Mouse (Mus musculus) limb, embryonic 14.5 days (tissue): ENCODE results near the gene Wdr43. TPM values are rescaled to one million over a fixed set of nuclear protein-coding genes. Genes with fewer than 3 reads are reported as not detected.

ENCODE experiments used
- ATAC-seq: fragments of 200-750 bp; cut with Nextera tagmentation; 2 replicates; pipeline ENCODE4 v1.8.0; 2017; ENCODE audit warnings: low read depth, moderate number of reproducible peaks, moderate TSS enrichment; ENCODE audit not compliant: low FRiP score
- DNase-seq: peaks from one replicate; pipeline ENCODE4 v3.0.0-alpha.2; 2015; ENCODE audit warnings: low spot score
- H3K27ac ChIP-seq: fragments of 300-500 bp; sonication (generic); replicated peaks from 2 replicates; pipeline ENCODE4 v1.5.1; 2014; ENCODE audit warnings: low read depth, mild to moderate bottlenecking, low read length, moderate library complexity, mixed read lengths
- H3K27me3 ChIP-seq: fragments of 300-500 bp; sonication (generic); 2 replicates; pipeline ENCODE4 v1.6.1; 2014; ENCODE audit warnings: low read length, mixed read lengths; ENCODE audit not compliant: control insufficient read depth, insufficient read depth
- H3K36me3 ChIP-seq: fragments of 300-500 bp; sonication (generic); 2 replicates; pipeline ENCODE4 v1.6.1; 2014; ENCODE audit warnings: mild to moderate bottlenecking, low read length, moderate library complexity, mixed read lengths; ENCODE audit not compliant: control insufficient read depth, insufficient read depth
- H3K4me1 ChIP-seq: fragments of 300-500 bp; sonication (generic); 2 replicates; pipeline ENCODE4 v1.6.1; 2014; ENCODE audit warnings: antibody characterized with exemption, low read length, mixed read lengths; ENCODE audit not compliant: control insufficient read depth, insufficient read depth
- H3K4me2 ChIP-seq: fragments of 300-500 bp; sonication (generic); replicated peaks from 2 replicates; pipeline ENCODE4 v1.6.1; 2014; ENCODE audit warnings: low read depth, mild to moderate bottlenecking, low read length, moderate library complexity; ENCODE audit not compliant: severe bottlenecking
- H3K4me3 ChIP-seq: fragments of 300-500 bp; sonication (generic); replicated peaks from 2 replicates; pipeline ENCODE4 v1.5.1; 2014; ENCODE audit warnings: low read length
- H3K9ac ChIP-seq: fragments of 300-500 bp; sonication (generic); 2 replicates; pipeline ENCODE4 v1.6.1; 2014; ENCODE audit warnings: mild to moderate bottlenecking, low read depth, low read length, moderate library complexity; ENCODE audit not compliant: severe bottlenecking
- H3K9me3 ChIP-seq: fragments of 300-500 bp; sonication (generic); 2 replicates; pipeline ENCODE4 v1.6.1; 2016; ENCODE audit warnings: low read length; ENCODE audit not compliant: control insufficient read depth
- POLR2A ChIP-seq: fragments of 200-500 bp; IDR thresholded peaks from 2 replicates; pipeline ENCODE4 v1.8.0; 2012; ENCODE audit warnings: inconsistent platforms, mild to moderate bottlenecking, moderate library complexity, borderline replicate concordance; ENCODE audit not compliant: insufficient read depth, insufficient read length; ENCODE audit errors: extremely low read depth
- WGBS: fragments of 180-500 bp; shearing (Covaris S2); extraction: QIAGEN DNeasy Blood & Tissue Kit; methylation state at CpG from one replicate; pipeline ENCODE4 v1.1.7; 2014; 5-methylcytosine and 5-hydroxymethylcytosine counted together
- polyA plus RNA-seq, 2 experiments: library from polyadenylated mRNA; depleted of rRNA in 1 of 2; stranded (reverse) in 1 of 2; unstranded in 1 of 2; fragments of >200 nt; fragmentation: Nextera tagmentation in 1 of 2; extraction: Ambion mirVana in 1 of 2; gene quantifications; 2 replicates each; pipeline versions ENCODE4 v1.2.1 to v1.2.3; 2012 to 2014

Gene Wdr43
- polyA plus RNA-seq, 2 experiments = 57.0 to 78.8 TPM

- 76% methylated on average over 4 of the region's 4 CpGs for WGBS
- H3K36me3 ChIP-seq = no peaks in the 10 kb centered on the region
- DNase-seq = no peak
- no peak overlapping the region for H3K9ac ChIP-seq
- H3K27me3 ChIP-seq = no peaks in the 10 kb centered on the region
- no peaks in the 10 kb centered on the region for H3K4me1 ChIP-seq
- no peak overlapping the region for H3K4me2 ChIP-seq
- no peak for ATAC-seq
- H3K9me3 ChIP-seq = no peaks in the 10 kb centered on the region
- no peak overlapping the region for H3K4me3 ChIP-seq
- no peak overlapping the region for H3K27ac ChIP-seq
- no peak for TF ChIP-seq POLR2A
Observed at GRCm38 (mm10) chr17:71707715-71708114, 92.0 kb downstream of the Wdr43 start.

Other genes starting within 250 kb of the Wdr43 start
- 1.1 and 1.9 TPM in 2 replicates for gene Gm4707, start 156.0 kb upstream of the Wdr43 start, polyA plus RNA-seq (2012; rRNA removed)
- gene Gm4707, start 156.0 kb upstream of the Wdr43 start, polyA plus RNA-seq (2014; fragmentation: Nextera tagmentation; extraction: Ambion mirVana) = 2.0 and 3.4 TPM in 2 replicates
- gene Smchd1, start 140.6 kb upstream of the Wdr43 start, polyA plus RNA-seq (2012; rRNA removed) = 32.8 and 42.7 TPM in 2 replicates
- gene Smchd1, start 140.6 kb upstream of the Wdr43 start, polyA plus RNA-seq (2014; fragmentation: Nextera tagmentation; extraction: Ambion mirVana) = 71.4 and 75.6 TPM in 2 replicates
- gene Ndc80, start 89.0 kb upstream of the Wdr43 start, polyA plus RNA-seq (2012; rRNA removed) = 9.8 and 18.9 TPM in 2 replicates
- 35.8 and 37.3 TPM in 2 replicates for gene Ndc80, start 89.0 kb upstream of the Wdr43 start, polyA plus RNA-seq (2014; fragmentation: Nextera tagmentation; extraction: Ambion mirVana)
- 0.79 and 1.0 TPM in 2 replicates for gene Spdya, start 63.8 kb upstream of the Wdr43 start, polyA plus RNA-seq (2012; rRNA removed)
- gene Spdya, start 63.8 kb upstream of the Wdr43 start, polyA plus RNA-seq (2014; fragmentation: Nextera tagmentation; extraction: Ambion mirVana) = 1.3 and 1.5 TPM in 2 replicates
- gene Togaram2, start 57.4 kb downstream of the Wdr43 start, polyA plus RNA-seq (2012; rRNA removed) = 0.24 and 0.26 TPM in 2 replicates
- 0.08 TPM in 2 replicates for gene Togaram2, start 57.4 kb downstream of the Wdr43 start, polyA plus RNA-seq (2014; fragmentation: Nextera tagmentation; extraction: Ambion mirVana)
- 0.01 TPM in 1 of 2 replicates, not detected in the other for gene Pcare, start 137.0 kb downstream of the Wdr43 start, polyA plus RNA-seq (2012; rRNA removed)
- gene Pcare, start 137.0 kb downstream of the Wdr43 start, polyA plus RNA-seq (2014; fragmentation: Nextera tagmentation; extraction: Ambion mirVana) = 0.06 TPM in 1 of 2 replicates, not detected in the other
- 12.2 and 14.7 TPM in 2 replicates for gene Clip4, start 152.6 kb downstream of the Wdr43 start, polyA plus RNA-seq (2012; rRNA removed)
- 8.9 and 9.0 TPM in 2 replicates for gene Clip4, start 152.6 kb downstream of the Wdr43 start, polyA plus RNA-seq (2014; fragmentation: Nextera tagmentation; extraction: Ambion mirVana)